Mouse (Mus musculus): ENCODE measurements at regions not wholly inside any gene's neighbourhood (a gene's known extent, or its start where the extent isn't known, plus 50 kb on each side); places are given as distances from the start of the nearest gene placed in this dataset.
A peak's percentile ranks its signal among the peaks of the same experiment; 100 is the strongest.

GRCm38 (mm10) chr2:92772623-92773022 lies 142.3 kb upstream of the Syt13 start:
- Histone ChIP-seq H3K4me3 (ENCODE audit: insufficient read depth, poor library complexity, severe bottlenecking) (no peak overlapping the region), H3K79me2 (ENCODE audit: control insufficient read depth, insufficient read depth) (no peaks in the 10 kb centered on the region), H3ac (ENCODE audit: control insufficient read depth, insufficient read length, low read depth) (no peak overlapping the region), H3K36me3 (ENCODE audit: control insufficient read depth, insufficient read depth) (no peaks in the 10 kb centered on the region), H3K79me3 (ENCODE audit: low read depth) (no peaks in the 10 kb centered on the region), H3K27me3 (ENCODE audit: control insufficient read depth, insufficient read depth, insufficient read length) (no peaks in the 10 kb centered on the region)
- no peak for TF ChIP-seq MAX (IDR thresholded peaks at IDR 0.05)
- TF ChIP-seq MYOD1 (IDR thresholded peaks at IDR 0.05; ENCODE audit: control insufficient read depth, insufficient read length, low read depth): peak; percentile 70
- no peak for TF ChIP-seq CEBPB (IDR thresholded peaks at IDR 0.05; ENCODE audit: low read depth)
- no peak for TF ChIP-seq MYOG (IDR thresholded peaks at IDR 0.05; ENCODE audit: control insufficient read depth, extremely low read depth, insufficient read length)
- peak; percentile 51 for TF ChIP-seq FOSL1 (IDR thresholded peaks at IDR 0.05; ENCODE audit: insufficient read depth, low read length, poor library complexity, severe bottlenecking)
- TF ChIP-seq CTCF (IDR thresholded peaks at IDR 0.05; ENCODE audit: control insufficient read depth, insufficient read depth, insufficient read length): no peak
- TF ChIP-seq USF1 (IDR thresholded peaks at IDR 0.05; ENCODE audit: low read depth): no peak

DNA sequence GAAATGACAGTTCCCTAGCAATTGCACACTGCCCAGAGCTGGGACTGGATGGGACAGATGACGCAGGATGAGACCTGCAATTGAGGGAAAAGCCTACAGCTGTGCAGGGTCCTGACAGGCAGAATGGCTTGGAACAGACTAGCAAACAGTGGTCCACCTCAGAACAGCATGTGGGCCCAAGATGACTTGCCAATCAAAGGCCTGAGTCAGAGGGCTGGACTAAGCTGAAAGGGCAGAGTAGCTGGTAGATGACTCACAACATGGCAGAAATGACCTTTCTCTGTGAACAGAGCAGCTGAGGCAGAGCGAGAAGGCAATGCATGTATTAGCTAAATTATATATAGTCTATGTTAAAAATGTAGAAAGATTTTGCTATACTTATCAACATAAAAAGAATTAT lies 138.4 kb upstream of the Syt13 start:
- TF ChIP-seq CTCF (IDR thresholded peaks at IDR 0.05; ENCODE audit: control insufficient read depth, insufficient read depth, insufficient read length) (no peak), FOSL1 (IDR thresholded peaks at IDR 0.05; ENCODE audit: insufficient read depth, low read length, poor library complexity, severe bottlenecking) (peak; percentile 46), USF1 (IDR thresholded peaks at IDR 0.05; ENCODE audit: low read depth) (no peak), MYOG (IDR thresholded peaks at IDR 0.05; ENCODE audit: control insufficient read depth, extremely low read depth, insufficient read length) (no peak), CEBPB (IDR thresholded peaks at IDR 0.05; ENCODE audit: low read depth) (no peak), MAX (IDR thresholded peaks at IDR 0.05) (peak; percentile 63), MYOD1 (IDR thresholded peaks at IDR 0.05; ENCODE audit: control insufficient read depth, insufficient read length, low read depth) (peak; percentile 38)
- Histone ChIP-seq H3K79me2 (ENCODE audit: control insufficient read depth, insufficient read depth) (no peaks in the 10 kb centered on the region), H3K4me3 (ENCODE audit: insufficient read depth, poor library complexity, severe bottlenecking) (no peak overlapping the region), H3K27me3 (ENCODE audit: control insufficient read depth, insufficient read depth, insufficient read length) (no peaks in the 10 kb centered on the region), H3K36me3 (ENCODE audit: control insufficient read depth, insufficient read depth) (no peaks in the 10 kb centered on the region), H3K79me3 (ENCODE audit: low read depth) (no peaks in the 10 kb centered on the region), H3ac (ENCODE audit: control insufficient read depth, insufficient read length, low read depth) (no peak overlapping the region)

DNA sequence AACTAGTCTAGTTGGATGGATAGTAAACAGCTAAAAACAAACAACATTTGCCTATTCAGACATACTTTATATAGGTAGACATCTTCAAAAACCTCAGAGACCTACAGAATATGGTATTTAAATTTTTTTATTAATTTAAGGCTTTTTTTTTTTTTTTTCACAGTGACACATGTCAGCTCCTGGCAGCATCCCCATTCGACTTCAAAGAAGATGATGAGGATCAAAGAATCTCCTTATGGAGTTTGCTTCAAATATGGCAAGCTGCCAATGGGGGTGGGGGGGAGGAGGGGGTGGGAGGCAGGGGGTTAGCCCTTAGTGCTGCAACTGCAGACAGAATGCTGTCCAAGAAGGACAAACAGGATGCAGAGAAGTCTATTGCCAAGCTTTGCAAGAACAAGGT lies 135.8 kb upstream of the Syt13 start:
- no peak overlapping the region for H3ac ChIP-seq (ENCODE audit: control insufficient read depth, insufficient read length, low read depth)
- no peaks in the 10 kb centered on the region for H3K79me2 ChIP-seq (ENCODE audit: control insufficient read depth, insufficient read depth)
- no peak overlapping the region for H3K4me3 ChIP-seq (ENCODE audit: insufficient read depth, poor library complexity, severe bottlenecking)
- no peaks in the 10 kb centered on the region for H3K79me3 ChIP-seq (ENCODE audit: low read depth)
- H3K36me3 ChIP-seq (ENCODE audit: control insufficient read depth, insufficient read depth): no peaks in the 10 kb centered on the region
- no peak for TF ChIP-seq FOSL1 (IDR thresholded peaks at IDR 0.05; ENCODE audit: insufficient read depth, low read length, poor library complexity, severe bottlenecking)
- no peak for TF ChIP-seq MYOD1 (IDR thresholded peaks at IDR 0.05; ENCODE audit: control insufficient read depth, insufficient read length, low read depth)
- TF ChIP-seq CTCF (IDR thresholded peaks at IDR 0.05; ENCODE audit: control insufficient read depth, insufficient read depth, insufficient read length): no peak
- no peak for TF ChIP-seq MAX (IDR thresholded peaks at IDR 0.05)
- TF ChIP-seq USF1 (IDR thresholded peaks at IDR 0.05; ENCODE audit: low read depth): no peak
- TF ChIP-seq MYOG (IDR thresholded peaks at IDR 0.05; ENCODE audit: control insufficient read depth, extremely low read depth, insufficient read length): no peak
- no peak for TF ChIP-seq CEBPB (IDR thresholded peaks at IDR 0.05; ENCODE audit: low read depth)
- no peaks in the 10 kb centered on the region for H3K27me3 ChIP-seq (ENCODE audit: control insufficient read depth, insufficient read depth, insufficient read length)

GRCm38 (mm10) chr2:92780021-92780420 lies 134.9 kb upstream of the Syt13 start:
- no peaks in the 10 kb centered on the region for H3K79me2 ChIP-seq (ENCODE audit: control insufficient read depth, insufficient read depth)
- no peaks in the 10 kb centered on the region for H3K79me3 ChIP-seq (ENCODE audit: low read depth)
- TF ChIP-seq MYOD1 (IDR thresholded peaks at IDR 0.05; ENCODE audit: control insufficient read depth, insufficient read length, low read depth) (no peak), CEBPB (IDR thresholded peaks at IDR 0.05; ENCODE audit: low read depth) (no peak), MYOG (IDR thresholded peaks at IDR 0.05; ENCODE audit: control insufficient read depth, extremely low read depth, insufficient read length) (no peak), CTCF (IDR thresholded peaks at IDR 0.05; ENCODE audit: control insufficient read depth, insufficient read depth, insufficient read length) (no peak), MAX (IDR thresholded peaks at IDR 0.05) (no peak), USF1 (IDR thresholded peaks at IDR 0.05; ENCODE audit: low read depth) (no peak), FOSL1 (IDR thresholded peaks at IDR 0.05; ENCODE audit: insufficient read depth, low read length, poor library complexity, severe bottlenecking) (no peak)
- H3K4me3 ChIP-seq (ENCODE audit: insufficient read depth, poor library complexity, severe bottlenecking): no peak overlapping the region
- H3K36me3 ChIP-seq (ENCODE audit: control insufficient read depth, insufficient read depth): no peaks in the 10 kb centered on the region
- H3ac ChIP-seq (ENCODE audit: control insufficient read depth, insufficient read length, low read depth): no peak overlapping the region
- no peaks in the 10 kb centered on the region for H3K27me3 ChIP-seq (ENCODE audit: control insufficient read depth, insufficient read depth, insufficient read length)

DNA sequence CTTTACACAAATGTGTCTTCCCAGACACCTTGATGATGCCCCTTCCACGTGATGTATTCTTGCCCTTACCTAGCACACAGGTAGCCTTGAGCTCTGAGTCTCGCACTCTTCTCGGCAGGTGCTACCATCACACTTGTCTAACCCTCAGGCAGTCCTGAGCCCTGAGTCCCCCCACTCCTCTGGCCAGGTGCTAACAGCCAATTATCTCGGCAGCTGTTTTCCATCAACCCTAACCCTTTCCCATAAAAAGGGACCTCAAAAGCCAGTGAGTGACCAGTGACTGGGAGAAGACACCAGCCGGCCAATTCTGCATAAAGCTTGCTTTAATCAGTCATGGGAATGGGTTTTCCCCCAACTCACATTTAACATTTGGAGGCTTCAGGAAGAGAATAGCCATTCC lies 133.4 kb upstream of the Syt13 start:
- Histone ChIP-seq H3K4me3 (ENCODE audit: insufficient read depth, poor library complexity, severe bottlenecking) (no peak overlapping the region), H3K27me3 (ENCODE audit: control insufficient read depth, insufficient read depth, insufficient read length) (no peaks in the 10 kb centered on the region), H3K79me3 (ENCODE audit: low read depth) (no peaks in the 10 kb centered on the region), H3ac (ENCODE audit: control insufficient read depth, insufficient read length, low read depth) (no peak overlapping the region), H3K79me2 (ENCODE audit: control insufficient read depth, insufficient read depth) (no peaks in the 10 kb centered on the region), H3K36me3 (ENCODE audit: control insufficient read depth, insufficient read depth) (no peaks in the 10 kb centered on the region)
- TF ChIP-seq CEBPB (IDR thresholded peaks at IDR 0.05; ENCODE audit: low read depth) (no peak), FOSL1 (IDR thresholded peaks at IDR 0.05; ENCODE audit: insufficient read depth, low read length, poor library complexity, severe bottlenecking) (no peak), MYOG (IDR thresholded peaks at IDR 0.05; ENCODE audit: control insufficient read depth, extremely low read depth, insufficient read length) (no peak), CTCF (IDR thresholded peaks at IDR 0.05; ENCODE audit: control insufficient read depth, insufficient read depth, insufficient read length) (no peak), MYOD1 (IDR thresholded peaks at IDR 0.05; ENCODE audit: control insufficient read depth, insufficient read length, low read depth) (no peak), USF1 (IDR thresholded peaks at IDR 0.05; ENCODE audit: low read depth) (no peak), MAX (IDR thresholded peaks at IDR 0.05) (no peak)

- Histone ChIP-seq H3K36me3 (ENCODE audit: control insufficient read depth, insufficient read depth) (no peaks in the 10 kb centered on the region), H3ac (ENCODE audit: control insufficient read depth, insufficient read length, low read depth) (no peak overlapping the region), H3K79me2 (ENCODE audit: control insufficient read depth, insufficient read depth) (no peaks in the 10 kb centered on the region), H3K79me3 (ENCODE audit: low read depth) (no peaks in the 10 kb centered on the region), H3K27me3 (ENCODE audit: control insufficient read depth, insufficient read depth, insufficient read length) (peaks cover under 1% of the 10 kb centered on the region), H3K4me3 (ENCODE audit: insufficient read depth, poor library complexity, severe bottlenecking) (no peak overlapping the region)
- TF ChIP-seq CTCF (IDR thresholded peaks at IDR 0.05; ENCODE audit: control insufficient read depth, insufficient read depth, insufficient read length) (no peak), MYOD1 (IDR thresholded peaks at IDR 0.05; ENCODE audit: control insufficient read depth, insufficient read length, low read depth) (no peak), CEBPB (IDR thresholded peaks at IDR 0.05; ENCODE audit: low read depth) (no peak), MYOG (IDR thresholded peaks at IDR 0.05; ENCODE audit: control insufficient read depth, extremely low read depth, insufficient read length) (no peak), USF1 (IDR thresholded peaks at IDR 0.05; ENCODE audit: low read depth) (no peak), MAX (IDR thresholded peaks at IDR 0.05) (no peak), FOSL1 (IDR thresholded peaks at IDR 0.05; ENCODE audit: insufficient read depth, low read length, poor library complexity, severe bottlenecking) (no peak)
Observed at GRCm38 (mm10) chr2:92782621-92783020, 132.3 kb upstream of the Syt13 start.

Data from C2C12 (cell line).